Mouse (Mus musculus): ENCODE measurements around the gene Zfp729b. TPM values are rescaled to one million over a fixed set of nuclear protein-coding genes. Genes with fewer than 3 reads are reported as not detected.

Gene Zfp729b
- 2.4 and 2.9 TPM in 2 replicates for polyA plus RNA-seq (2016; fragmentation: Nextera tagmentation; extraction: Ambion mirVana)

- peaks cover 3% of the 10 kb centered on the region for H3K4me1 ChIP-seq (replicated peaks)
- ATAC-seq (ENCODE audit: insufficient number of reproducible peaks, low FRiP score) = peak; percentile 97
- WGBS = 3% methylated on average over 20 of the region's 20 CpGs
- peak within 1 kb of the TSS; percentile 68 for H3K27ac ChIP-seq (ENCODE audit: poor library complexity, severe bottlenecking)
- H3K36me3 ChIP-seq = peaks cover 2% of the 10 kb centered on the region; the same call in 1 of the 2 replicates
- H3K4me2 ChIP-seq = peak within 1 kb of the TSS; percentile 74
- H3K27me3 ChIP-seq (replicated peaks) = no peaks in the 10 kb centered on the region
- H3K4me3 ChIP-seq = peak within 1 kb of the TSS; percentile 90
- peak within 1 kb of the TSS; percentile 82 for H3K9ac ChIP-seq
- H3K9me3 ChIP-seq (replicated peaks) = no peaks in the 10 kb centered on the region; the same call in 1 of the 2 replicates
These were observed at the start of gene Zfp729b for GRCm38 (mm10) chr13:67609066-67609876. TSS of gene Zfp729b (minus strand) at chr13:67609707.

- H3K36me3 ChIP-seq = no peaks in the 10 kb centered on the region
- no peaks in the 10 kb centered on the region for H3K9me3 ChIP-seq (replicated peaks)
- no peak overlapping the region for H3K27ac ChIP-seq (ENCODE audit: poor library complexity, severe bottlenecking)
- no peak overlapping the region for H3K9ac ChIP-seq
- no peak for ATAC-seq (ENCODE audit: insufficient number of reproducible peaks, low FRiP score)
- no peak overlapping the region for H3K4me3 ChIP-seq
- no peaks in the 10 kb centered on the region for H3K27me3 ChIP-seq (replicated peaks)
- no peak overlapping the region for H3K4me2 ChIP-seq
- WGBS = 57% methylated on average over 3 of the region's 3 CpGs
- no peaks in the 10 kb centered on the region for H3K4me1 ChIP-seq (replicated peaks)
These were observed 43.0 kb upstream of the Zfp729b start for GRCm38 (mm10) chr13:67652496-67652895.

GRCm38 (mm10) chr13:67637294-67638007 lies 27.9 kb upstream of the Zfp729b start, which contains the start of the genes Gm49345 and Zfp729a:
TSS of gene Gm49345 (minus strand) at chr13:67637769.
TSS of gene Zfp729a (minus strand) at chr13:67637791.
- Histone ChIP-seq H3K36me3 (no peaks in the 10 kb centered on the region), H3K4me2 (peak within 1 kb of the TSS; percentile 56), H3K27ac (ENCODE audit: poor library complexity, severe bottlenecking) (peak within 1 kb of the TSS; percentile 41; the same call in 1 of the 2 replicates), H3K4me3 (peak within 1 kb of the TSS; percentile 97), H3K4me1 (replicated peaks) (0 out of 2 replicates have a peak, but pooled peaks cover 2% of the 10 kb centered on the region), H3K9ac (peak within 1 kb of the TSS; percentile 83), H3K9me3 (replicated peaks) (no peaks in the 10 kb centered on the region), H3K27me3 (replicated peaks) (no peaks in the 10 kb centered on the region)
- WGBS = under 1% methylated on average over 19 of the region's 19 CpGs
- ATAC-seq (ENCODE audit: insufficient number of reproducible peaks, low FRiP score) = peak; percentile 98

- no peak overlapping the region for H3K4me2 ChIP-seq
These were observed 601 bp upstream of the Zfp729b start for GRCm38 (mm10) chr13:67610108-67610507.

GRCm38 (mm10) chr13:67572591-67573189 lies 36.8 kb downstream of the Zfp729b start:
- no peaks in the 10 kb centered on the region for H3K27me3 ChIP-seq (replicated peaks)
- 59% methylated on average over 5 of the region's 5 CpGs for whole genome bisulfite sequencing
- H3K9me3 ChIP-seq (replicated peaks) = 0 out of 2 replicates have a peak, but pooled peaks cover 3% of the 10 kb centered on the region
- no peak overlapping the region for H3K27ac ChIP-seq (ENCODE audit: poor library complexity, severe bottlenecking)
- no peak for ATAC-seq (ENCODE audit: insufficient number of reproducible peaks, low FRiP score)
- H3K9ac ChIP-seq = no peak overlapping the region
- H3K4me1 ChIP-seq (replicated peaks) = no peaks in the 10 kb centered on the region
- no peak overlapping the region for H3K4me2 ChIP-seq
- no peaks in the 10 kb centered on the region for H3K36me3 ChIP-seq
- H3K4me3 ChIP-seq = no peak overlapping the region

More at GRCm38 (mm10) chr13:67610108-67610507, 601 bp upstream of the Zfp729b start:
- Histone ChIP-seq H3K36me3 (peaks cover 2% of the 10 kb centered on the region; the same call in 1 of the 2 replicates), H3K27ac (ENCODE audit: poor library complexity, severe bottlenecking) (no peak overlapping the region), H3K4me1 (replicated peaks) (peaks cover 3% of the 10 kb centered on the region), H3K9ac (no peak overlapping the region), H3K27me3 (replicated peaks) (no peaks in the 10 kb centered on the region), H3K4me3 (no peak overlapping the region), H3K9me3 (replicated peaks) (no peaks in the 10 kb centered on the region; the same call in 1 of the 2 replicates)
- no peak for ATAC-seq (ENCODE audit: insufficient number of reproducible peaks, low FRiP score)
- 83% methylated on average over 4 of the region's 4 CpGs for WGBS

GRCm38 (mm10) chr13:67553730-67554129 lies 55.8 kb downstream of the Zfp729b start, which contains the start of gene Zfp748:
TSS of gene Zfp748 (minus strand) at chr13:67553830.
- no peak for ATAC-seq (ENCODE audit: insufficient number of reproducible peaks, low FRiP score)

GRCm38 (mm10) chr13:67552505-67553346 lies 56.8 kb downstream of the Zfp729b start:
- peak overlapping the region; percentile 70 for H3K4me2 ChIP-seq
- peaks cover 11% of the 10 kb centered on the region for H3K4me1 ChIP-seq (replicated peaks)
- under 1% methylated on average over 44 of the region's 44 CpGs for WGBS
- no peaks in the 10 kb centered on the region for H3K9me3 ChIP-seq (replicated peaks)
- peak overlapping the region; percentile 76 for H3K27ac ChIP-seq (ENCODE audit: poor library complexity, severe bottlenecking)
- H3K36me3 ChIP-seq = no peaks in the 10 kb centered on the region
- peak overlapping the region; percentile 75 for H3K4me3 ChIP-seq
- no peaks in the 10 kb centered on the region for H3K27me3 ChIP-seq (replicated peaks)
- ATAC-seq (ENCODE audit: insufficient number of reproducible peaks, low FRiP score) = peak; percentile 98
- H3K9ac ChIP-seq = peak overlapping the region; percentile 85

More at GRCm38 (mm10) chr13:67553730-67554129, 55.8 kb downstream of the Zfp729b start, which contains the start of gene Zfp748:
- peak within 1 kb of the TSS; percentile 75 for H3K4me3 ChIP-seq
- H3K9me3 ChIP-seq (replicated peaks) = no peaks in the 10 kb centered on the region
- H3K27ac ChIP-seq (ENCODE audit: poor library complexity, severe bottlenecking) = peak within 1 kb of the TSS; percentile 76
- peak within 1 kb of the TSS; percentile 70 for H3K4me2 ChIP-seq
- H3K36me3 ChIP-seq = no peaks in the 10 kb centered on the region
- no peaks in the 10 kb centered on the region for H3K27me3 ChIP-seq (replicated peaks)
- 75% methylated on average over 4 of the region's 4 CpGs for whole genome bisulfite sequencing
- peaks cover 11% of the 10 kb centered on the region for H3K4me1 ChIP-seq (replicated peaks)
- H3K9ac ChIP-seq = peak within 1 kb of the TSS; percentile 85

- Histone ChIP-seq H3K27me3 (replicated peaks) (no peaks in the 10 kb centered on the region), H3K4me3 (no peak overlapping the region), H3K9ac (no peak overlapping the region), H3K27ac (ENCODE audit: poor library complexity, severe bottlenecking) (no peak overlapping the region), H3K36me3 (peaks cover 39% of the 10 kb centered on the region), H3K9me3 (replicated peaks) (no peaks in the 10 kb centered on the region), H3K4me1 (replicated peaks) (0 out of 2 replicates have a peak, but pooled peaks cover 2% of the 10 kb centered on the region), H3K4me2 (no peak overlapping the region)
- WGBS = 86% methylated on average over 1 of the region's 1 CpGs
- ATAC-seq (ENCODE audit: insufficient number of reproducible peaks, low FRiP score) = no peak
These were observed 63.6 kb downstream of the Zfp729b start for GRCm38 (mm10) chr13:67545941-67546340.

All from heart, embryonic 12.5 days (tissue).